Mouse (Mus musculus) hindbrain, embryonic 10.5 days (tissue): ENCODE data around the gene Pxylp1. TPM values are rescaled to one million over a fixed set of nuclear protein-coding genes. Genes with fewer than 3 reads are reported as not detected.
"Not testable (repeated sequence)": the region's sequence is repeated elsewhere in the genome, so short reads cannot be mapped to it uniquely, and the experiment has no call there.

Experiments
- DNase-seq: peaks from one replicate; pipeline ENCODE4 v3.0.0-alpha.2; 2017; ENCODE audit warnings: low spot score
- H3K27ac ChIP-seq: fragments of 300-500 bp; sonication (generic); 2 replicates; pipeline ENCODE4 v1.5.1; 2016; ENCODE audit warnings: mild to moderate bottlenecking, moderate library complexity
- H3K27me3 ChIP-seq: fragments of 300-500 bp; sonication (generic); 2 replicates; pipeline ENCODE4 v1.6.1; 2016; ENCODE audit warnings: mild to moderate bottlenecking; ENCODE audit not compliant: poor library complexity, insufficient read depth, severe bottlenecking
- H3K36me3 ChIP-seq: fragments of 300-500 bp; sonication (generic); 2 replicates; pipeline ENCODE4 v1.6.1; 2016; ENCODE audit warnings: mild to moderate bottlenecking, moderate library complexity
- H3K4me1 ChIP-seq: fragments of 300-500 bp; sonication (generic); replicated peaks from 2 replicates; pipeline ENCODE4 v1.6.1; 2016; ENCODE audit warnings: mild to moderate bottlenecking
- H3K4me3 ChIP-seq: fragments of 300-500 bp; sonication (generic); 2 replicates; pipeline ENCODE4 v1.5.1; 2016; ENCODE audit warnings: mild to moderate bottlenecking, moderate library complexity
- H3K9me3 ChIP-seq: fragments of 300-500 bp; sonication (generic); 2 replicates; pipeline ENCODE4 v1.6.1; 2016; ENCODE audit warnings: mild to moderate bottlenecking, moderate library complexity
- WGBS: fragments of 180-500 bp; shearing (Covaris S2); methylation state at CpG from one replicate; pipeline ENCODE4 v1.1.7; 2016; 5-methylcytosine and 5-hydroxymethylcytosine counted together
- polyA plus RNA-seq: library from polyadenylated mRNA; unstranded; fragments of >200 nt; fragmentation: Nextera tagmentation; extraction: Ambion mirVana; gene quantifications from 2 replicates; pipeline ENCODE4 v1.2.1, GENCODE M21; 2016

The Pxylp1 gene
- polyA plus RNA-seq = 28.5 and 33.1 TPM in 2 replicates

DNA sequence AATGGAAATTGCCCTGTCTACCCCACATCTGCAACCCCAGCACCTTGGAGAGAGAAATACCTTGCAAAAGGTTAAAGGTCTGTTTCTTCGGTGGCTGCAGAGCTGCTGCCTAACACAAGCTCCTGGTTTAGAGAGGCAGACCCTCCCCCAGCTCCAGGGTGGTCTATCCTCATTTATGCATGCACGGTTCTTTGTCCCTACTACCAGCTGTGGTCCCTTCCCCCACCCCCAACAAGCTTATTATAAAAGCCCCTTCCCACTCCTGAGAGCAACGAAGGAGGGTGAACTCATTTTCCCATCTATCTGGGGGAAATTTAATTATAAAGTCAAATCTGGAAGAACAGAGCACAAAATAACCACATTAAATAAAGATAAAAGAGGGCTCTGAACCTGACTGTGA, at the start of gene Pxylp1:
TSS of gene Pxylp1 (minus strand) at position 124 of the 400 bp plus-strand sequence.
- H3K27ac ChIP-seq = peak within 1 kb of the TSS; percentile 71
- DNase-seq = peak; percentile 74
- H3K4me3 ChIP-seq = peak within 1 kb of the TSS; percentile 16; the same call in 1 of the 2 replicates
- peaks cover 24% of the 10 kb centered on the region for H3K27me3 ChIP-seq
- H3K9me3 ChIP-seq = 0 out of 2 replicates have a peak, but pooled peaks cover 2% of the 10 kb centered on the region
- peaks cover 62% of the 10 kb centered on the region for H3K4me1 ChIP-seq
- no peaks in the 10 kb centered on the region for H3K36me3 ChIP-seq
- 4% methylated on average over 3 of the region's 3 CpGs for WGBS

DNA sequence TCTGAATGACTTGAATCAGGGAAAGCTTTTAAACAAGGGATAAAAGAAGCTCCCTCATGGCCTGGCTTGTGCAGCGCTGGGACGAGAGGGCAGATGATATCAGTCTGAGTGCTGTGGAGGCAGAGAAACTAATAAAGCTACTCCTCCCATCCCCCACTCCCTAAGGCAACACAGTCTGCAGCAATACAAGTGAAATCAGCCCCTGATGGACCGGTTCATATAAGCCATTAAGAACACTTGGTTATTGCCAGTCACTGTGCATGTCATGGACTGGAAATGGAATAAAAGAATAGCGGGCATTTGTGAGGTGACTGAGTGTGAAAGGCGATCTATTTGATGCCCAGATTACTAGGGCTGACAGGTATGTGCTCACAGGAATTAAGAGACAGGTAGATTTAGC, 46.4 kb upstream of the Pxylp1 start:
- H3K27me3 ChIP-seq = no peaks in the 10 kb centered on the region

DNA sequence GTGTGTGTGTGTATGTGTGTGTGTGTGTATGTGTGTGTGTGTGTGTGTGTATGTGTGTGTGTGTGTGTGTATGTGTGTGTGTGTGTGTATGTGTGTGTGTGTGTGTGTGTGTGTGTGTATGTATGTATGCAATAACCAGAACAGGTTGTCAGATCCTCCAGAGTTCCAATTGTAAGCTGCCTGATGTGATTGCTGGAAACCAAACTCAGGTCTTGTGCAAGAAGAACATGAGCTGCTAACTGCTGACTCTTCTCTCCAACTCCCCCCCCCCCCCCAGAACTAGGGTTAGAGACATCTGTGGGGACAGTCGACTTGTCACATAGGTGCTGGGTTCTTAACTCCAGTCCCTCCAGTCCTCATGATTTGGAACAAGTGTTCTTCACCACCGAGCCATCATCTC, 44.0 kb upstream of the Pxylp1 start:
- not testable (repeated sequence) for H3K4me1 ChIP-seq, DNase-seq, H3K27ac ChIP-seq, H3K27me3 ChIP-seq, H3K4me3 ChIP-seq
- H3K9me3 ChIP-seq = peaks cover 19% of the 10 kb centered on the region; the same call in 1 of the 2 replicates
- 92% methylated on average over 2 of the region's 2 CpGs for WGBS
- H3K36me3 ChIP-seq = peaks cover 40% of the 10 kb centered on the region

More for the DNA sequence above, 46.4 kb upstream of the Pxylp1 start:
- Histone ChIP-seq H3K27ac (0 out of 2 replicates have a peak overlapping the region, but pooled peaks have one; percentile 53), H3K4me3 (no peak overlapping the region), H3K9me3 (peaks cover 17% of the 10 kb centered on the region; the same call in 1 of the 2 replicates), H3K4me1 (0 out of 2 replicates have a peak, but pooled peaks cover 4% of the 10 kb centered on the region), H3K36me3 (peaks cover 65% of the 10 kb centered on the region)
- DNase-seq = no peak
- WGBS = 83% methylated on average over 5 of the region's 5 CpGs

DNA sequence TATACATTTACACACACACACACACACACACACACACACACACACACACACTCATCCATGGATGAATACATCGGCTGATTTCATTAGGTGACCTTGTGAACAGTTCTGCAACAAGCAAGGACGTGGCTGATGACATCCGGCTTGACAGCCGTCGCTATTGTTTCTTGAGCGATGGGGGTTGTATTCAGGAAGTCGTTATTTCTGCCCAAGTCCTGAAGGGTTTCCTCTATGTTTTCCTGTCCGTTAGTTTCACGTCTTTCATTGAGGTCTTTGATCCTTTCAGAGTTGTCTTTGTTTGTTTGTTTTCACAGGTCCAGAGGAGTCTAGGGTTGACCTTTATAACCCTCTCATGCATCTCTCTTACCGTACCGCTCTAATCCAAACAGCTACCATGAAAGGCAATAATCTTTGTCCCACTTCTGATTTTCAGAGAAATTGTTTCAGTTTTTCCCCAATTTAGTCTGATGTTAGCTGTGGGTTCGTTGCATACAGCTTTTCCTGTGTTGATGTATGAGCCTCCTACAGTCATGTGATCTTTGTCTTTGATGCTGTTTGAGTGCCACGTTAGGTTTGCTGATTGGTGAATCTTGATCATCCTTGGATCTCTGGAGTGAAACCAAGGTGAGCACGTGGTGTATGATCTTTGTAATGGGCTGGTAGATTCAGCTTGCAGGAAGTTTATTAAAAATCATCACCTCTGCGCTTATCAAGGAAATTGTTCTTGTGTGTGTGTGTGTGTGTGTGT, 43.3 kb upstream of the Pxylp1 start:
- Histone ChIP-seq H3K4me1 (0 out of 2 replicates have a peak, but pooled peaks cover 4% of the 10 kb centered on the region), H3K36me3 (peaks cover 33% of the 10 kb centered on the region), H3K9me3 (peaks cover 16% of the 10 kb centered on the region; the same call in 1 of the 2 replicates), H3K4me3 (no peak overlapping the region), H3K27me3 (no peaks in the 10 kb centered on the region), H3K27ac (no peak overlapping the region)
- WGBS = 56% methylated on average over 15 of the region's 15 CpGs
- no peak for DNase-seq

DNA sequence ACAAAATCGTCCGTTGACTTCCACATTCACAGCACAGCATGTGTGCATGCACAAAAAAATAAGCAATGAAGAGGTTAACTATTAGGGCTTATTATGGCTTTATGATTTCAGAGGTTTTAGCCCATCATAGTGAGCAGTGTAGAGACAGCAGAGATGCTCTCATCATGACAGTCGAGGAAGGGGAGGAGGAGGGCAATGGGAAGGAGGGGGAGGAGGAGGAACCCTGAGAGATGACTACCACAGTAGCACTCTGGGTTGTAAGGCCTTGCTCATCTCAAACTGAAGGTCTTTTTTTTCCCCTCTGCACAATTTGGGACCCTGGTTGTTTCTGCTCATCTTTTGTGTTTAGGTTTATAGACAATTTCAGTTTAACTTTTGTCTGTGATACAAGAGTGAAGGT, 42.3 kb upstream of the Pxylp1 start:
- DNase-seq = no peak
- H3K36me3 ChIP-seq = peaks cover 26% of the 10 kb centered on the region
- 0 out of 2 replicates have a peak, but pooled peaks cover 4% of the 10 kb centered on the region for H3K4me1 ChIP-seq
- H3K9me3 ChIP-seq = peaks cover 14% of the 10 kb centered on the region; the same call in 1 of the 2 replicates
- H3K4me3 ChIP-seq = no peak overlapping the region
- 82% methylated on average over 3 of the region's 3 CpGs for WGBS
- H3K27me3 ChIP-seq = no peaks in the 10 kb centered on the region
- no peak overlapping the region for H3K27ac ChIP-seq

DNA sequence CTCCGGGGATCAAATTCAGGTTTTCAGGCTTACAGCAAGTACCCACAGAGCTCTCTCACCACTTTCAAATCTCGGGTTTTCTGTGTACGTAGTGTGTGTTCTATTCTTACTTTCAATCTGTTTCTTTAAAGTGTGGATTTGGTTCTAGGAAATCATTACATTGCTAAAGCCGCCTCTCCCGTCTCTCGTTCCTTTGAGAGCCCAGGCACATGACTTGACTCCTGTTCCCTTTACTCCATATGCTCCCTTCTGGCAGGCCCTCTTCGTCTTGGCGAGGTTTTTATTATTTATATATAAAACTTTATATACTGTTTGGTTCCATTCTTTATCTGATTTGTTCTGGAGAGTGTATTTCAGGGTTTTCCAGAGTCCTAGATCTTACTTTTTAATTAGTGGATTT, 40.3 kb upstream of the Pxylp1 start:
- Histone ChIP-seq H3K36me3 (peaks cover 9% of the 10 kb centered on the region), H3K27ac (no peak overlapping the region), H3K4me3 (no peak overlapping the region), H3K4me1 (no peaks in the 10 kb centered on the region), H3K9me3 (peaks cover 9% of the 10 kb centered on the region; the same call in 1 of the 2 replicates), H3K27me3 (peaks cover 10% of the 10 kb centered on the region; the same call in 1 of the 2 replicates)
- DNase-seq = no peak
- 95% methylated on average over 8 of the region's 8 CpGs for WGBS

DNA sequence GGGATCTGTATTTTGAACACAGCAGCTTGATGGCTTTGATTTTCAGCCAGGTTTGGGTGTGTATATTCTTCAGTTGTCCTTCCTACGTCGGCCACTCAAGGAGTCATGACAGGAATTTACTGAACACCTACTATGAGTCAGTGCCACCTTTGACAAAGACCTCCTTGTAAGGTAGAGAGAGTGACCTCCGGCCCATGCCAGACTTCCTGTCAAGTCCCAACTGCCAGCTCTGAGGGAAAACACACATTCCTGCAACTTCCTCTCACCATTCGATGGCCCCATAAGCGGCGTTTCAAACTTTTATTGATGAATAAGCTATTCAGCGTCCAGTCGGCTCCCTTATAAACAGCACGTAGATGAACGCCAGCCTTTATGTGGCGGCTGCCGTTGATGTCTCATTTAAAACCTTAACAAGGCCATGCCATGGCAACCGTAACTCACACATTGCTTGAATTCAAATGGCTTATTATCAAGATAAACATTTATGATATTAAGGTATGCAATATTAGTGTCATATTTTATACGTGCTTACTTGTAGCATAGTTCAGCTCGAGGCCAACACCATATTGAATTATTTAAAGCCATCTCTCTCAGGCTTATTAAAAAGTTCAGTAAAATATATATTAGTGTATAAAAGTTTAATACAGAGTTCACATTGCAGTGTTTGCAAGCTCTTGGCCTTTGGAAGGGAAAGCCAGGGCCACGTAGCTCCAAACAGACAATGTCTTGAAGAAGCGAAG, 31.3 kb upstream of the Pxylp1 start:
- Histone ChIP-seq H3K36me3 (no peaks in the 10 kb centered on the region), H3K27ac (no peak overlapping the region), H3K9me3 (peaks cover 13% of the 10 kb centered on the region; the same call in 1 of the 2 replicates), H3K4me1 (0 out of 2 replicates have a peak, but pooled peaks cover 4% of the 10 kb centered on the region), H3K27me3 (0 out of 2 replicates have a peak, but pooled peaks cover 3% of the 10 kb centered on the region), H3K4me3 (no peak overlapping the region)
- WGBS = 89% methylated on average over 17 of the region's 17 CpGs
- no peak for DNase-seq

DNA sequence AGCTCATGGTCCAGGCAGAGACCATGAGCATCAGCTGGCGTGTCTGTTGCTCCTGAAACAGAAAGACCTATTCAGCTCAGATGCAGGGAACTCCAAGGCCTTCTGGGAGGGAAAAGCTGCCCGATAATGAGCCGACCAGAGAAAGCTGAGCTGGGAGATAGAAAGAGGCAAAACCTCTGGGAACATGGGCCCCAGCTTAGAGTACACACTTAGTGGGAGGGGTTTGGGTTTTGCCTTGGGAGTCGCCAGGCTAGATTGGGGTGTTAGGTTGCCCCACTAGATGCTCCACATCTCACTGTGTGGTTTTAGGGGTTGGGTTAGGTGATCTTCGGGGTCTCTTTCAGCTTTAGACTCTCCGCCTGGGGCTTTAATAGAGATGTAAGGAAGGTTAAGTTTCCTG, 30.6 kb upstream of the Pxylp1 start:
- peaks cover 13% of the 10 kb centered on the region; the same call in 1 of the 2 replicates for H3K9me3 ChIP-seq
- peak overlapping the region; percentile 40; the same call in 1 of the 2 replicates for H3K27ac ChIP-seq
- H3K36me3 ChIP-seq = no peaks in the 10 kb centered on the region
- H3K4me3 ChIP-seq = no peak overlapping the region
- WGBS = 84% methylated on average over 6 of the region's 6 CpGs
- no peak for DNase-seq
- 0 out of 2 replicates have a peak, but pooled peaks cover 4% of the 10 kb centered on the region for H3K4me1 ChIP-seq
- H3K27me3 ChIP-seq = no peaks in the 10 kb centered on the region

DNA sequence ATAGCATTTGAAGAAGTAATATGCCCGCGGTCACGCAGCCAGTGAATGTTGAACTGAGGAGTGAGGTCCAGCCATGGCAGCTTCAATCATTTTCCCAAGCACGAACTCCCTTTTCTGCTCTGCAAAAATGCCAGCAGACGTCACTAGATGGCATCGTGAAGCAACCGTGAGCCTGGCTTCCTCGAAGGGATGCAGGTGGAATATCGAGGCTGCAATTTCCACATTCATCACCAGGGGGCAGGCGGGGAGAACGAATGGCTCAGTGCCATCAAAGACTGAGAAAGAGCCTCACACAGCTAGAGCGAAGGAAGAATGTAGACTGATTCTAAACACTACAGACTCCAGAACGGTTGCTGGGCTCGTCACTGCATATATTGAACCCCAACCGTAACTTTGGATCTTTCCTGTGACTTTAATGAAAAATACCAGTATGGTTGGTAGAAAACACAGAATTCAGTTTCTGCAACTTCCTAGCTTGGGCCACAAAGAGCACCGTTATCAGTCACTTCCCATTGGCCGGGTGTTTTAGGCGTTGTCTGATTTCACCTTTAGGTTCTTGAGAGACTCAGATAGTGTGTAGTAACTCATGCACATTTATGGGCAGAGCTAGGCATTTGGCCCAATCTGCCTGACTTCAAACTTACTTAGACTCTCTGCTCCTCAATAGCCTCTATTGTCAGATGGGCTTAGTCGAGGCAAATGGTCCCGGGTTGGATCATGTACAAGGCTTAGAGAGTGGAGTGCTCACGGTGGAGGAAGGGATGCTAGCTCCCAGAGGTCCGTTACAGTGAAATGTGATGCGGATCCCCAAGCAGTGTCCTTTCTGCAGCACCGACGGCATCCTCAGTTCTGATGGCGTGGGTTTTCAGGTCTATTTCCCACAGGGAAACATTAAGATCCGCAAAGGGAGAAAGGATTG, 24.4 kb upstream of the Pxylp1 start:
- DNase-seq = peak; percentile 97
- Histone ChIP-seq H3K4me3 (no peak overlapping the region), H3K27me3 (no peaks in the 10 kb centered on the region), H3K27ac (peak overlapping the region; percentile 43), H3K4me1 (peaks cover 13% of the 10 kb centered on the region; the same call in 1 of the 2 replicates), H3K36me3 (no peaks in the 10 kb centered on the region), H3K9me3 (peaks cover 8% of the 10 kb centered on the region; the same call in 1 of the 2 replicates)
- 42% methylated on average over 27 of the region's 27 CpGs for WGBS

DNA sequence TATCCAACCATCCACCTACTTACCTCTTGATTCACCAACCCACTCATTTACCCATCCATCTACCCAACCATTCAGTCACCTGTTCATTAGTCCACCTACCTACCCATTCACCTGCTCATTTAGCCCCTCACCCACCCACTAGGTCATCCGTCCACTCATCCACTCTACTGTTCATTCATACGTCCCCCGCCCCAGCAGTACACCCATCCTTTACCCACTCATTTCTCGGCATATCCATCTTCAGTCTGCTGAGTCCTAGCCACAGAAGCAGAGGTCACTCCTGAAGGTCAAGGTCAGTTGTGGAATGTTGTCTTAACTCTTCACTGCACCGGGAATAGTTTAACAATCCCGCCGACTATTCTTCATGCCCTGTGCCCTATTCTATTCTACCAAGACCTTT, 23.6 kb upstream of the Pxylp1 start:
- no peak overlapping the region for H3K4me3 ChIP-seq
- peaks cover 13% of the 10 kb centered on the region; the same call in 1 of the 2 replicates for H3K4me1 ChIP-seq
- no peaks in the 10 kb centered on the region for H3K36me3 ChIP-seq
- no peak overlapping the region for H3K27ac ChIP-seq
- peaks cover 8% of the 10 kb centered on the region; the same call in 1 of the 2 replicates for H3K9me3 ChIP-seq
- 52% methylated on average over 7 of the region's 7 CpGs for WGBS
- DNase-seq = no peak
- no peaks in the 10 kb centered on the region for H3K27me3 ChIP-seq

DNA sequence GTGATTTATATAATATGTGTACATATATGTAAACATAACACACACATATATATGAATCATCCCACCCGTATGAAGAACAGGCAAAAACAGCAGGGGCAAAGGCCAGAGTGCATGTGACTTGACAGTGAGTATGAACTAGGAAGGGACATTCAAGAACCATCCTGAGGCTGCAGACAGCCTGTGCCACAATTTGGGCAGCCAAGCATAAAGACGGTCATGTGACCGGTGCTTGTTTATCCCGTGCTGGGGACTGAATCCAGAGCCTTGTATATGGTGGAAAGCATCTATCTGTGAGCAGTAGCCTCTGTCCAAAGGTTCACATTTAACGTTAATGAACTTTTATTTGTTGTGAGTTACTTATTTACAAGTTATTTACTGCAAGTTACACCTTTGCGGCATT, 22.4 kb upstream of the Pxylp1 start:
- H3K9me3 ChIP-seq = peaks cover 6% of the 10 kb centered on the region; the same call in 1 of the 2 replicates
- 82% methylated on average over 6 of the region's 6 CpGs for WGBS
- no peaks in the 10 kb centered on the region for H3K27me3 ChIP-seq
- no peak overlapping the region for H3K27ac ChIP-seq
- no peak for DNase-seq
- peaks cover 13% of the 10 kb centered on the region; the same call in 1 of the 2 replicates for H3K4me1 ChIP-seq
- no peak overlapping the region for H3K4me3 ChIP-seq
- H3K36me3 ChIP-seq = no peaks in the 10 kb centered on the region

DNA sequence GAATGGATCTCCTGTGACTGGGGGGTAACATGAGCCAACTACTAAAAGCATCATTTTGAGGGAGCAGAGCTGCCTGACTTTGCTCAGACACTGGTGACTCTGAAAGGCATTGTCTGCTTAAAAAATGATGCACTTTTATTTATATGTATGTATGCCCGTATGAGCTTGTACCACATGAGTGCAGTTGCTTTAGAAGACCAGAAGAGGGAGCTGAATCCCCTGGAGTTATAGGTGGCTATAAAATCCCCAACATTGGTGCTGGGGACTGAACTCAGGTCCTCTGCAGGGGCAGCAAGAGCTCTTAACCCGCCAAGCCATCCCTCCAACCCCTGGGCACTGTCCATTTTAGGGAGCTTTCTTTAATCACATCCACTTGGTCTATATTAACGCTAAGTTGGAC, 21.5 kb upstream of the Pxylp1 start:
- DNase-seq = no peak
- WGBS = 78% methylated on average over 3 of the region's 3 CpGs

More for the DNA sequence above, 21.5 kb upstream of the Pxylp1 start:
- Histone ChIP-seq H3K9me3 (no peaks in the 10 kb centered on the region), H3K4me3 (no peak overlapping the region), H3K36me3 (no peaks in the 10 kb centered on the region), H3K4me1 (peaks cover 13% of the 10 kb centered on the region; the same call in 1 of the 2 replicates), H3K27ac (no peak overlapping the region), H3K27me3 (no peaks in the 10 kb centered on the region)
